In genomic region chr17:56126175-56126574, GRCm38 (mm10) we compare ENCODE assay signal across 15 mouse cellular contexts. TPM values are rescaled to one million over a fixed set of nuclear protein-coding genes. Genes with fewer than 3 reads are reported as not detected.
"Had no signal": no experiment of that assay in that cellular context is flagged by ENCODE, and none has a peak within 500 bp of the region (broad histone marks: within the 10 kb centered on the region; RNA-seq: fewer than 3 reads in every experiment).

No protein-coding gene starts in this region.

- ATAC-seq: midbrain, embryonic 16.5 days had no signal

- DNase-seq: lung, adult 18-20 months; lung, embryonic 14.5 days; lung, postnatal 10 days; lung, postnatal 4 days; midbrain, embryonic 14.5 days; retina, postnatal 1 day; right cerebral cortex, adult 18-20 months; right cerebral cortex, postnatal 25 days; right cerebral cortex, postnatal 4 days; spleen, adult 18-20 months; thymus, adult 18-20 months; thymus, postnatal 14 days; thymus, postnatal 36 days had no signal

RNA-seq across cellular contexts. Expression of gene Plin5, which starts 8.8 kb away (rescaled TPM):
- total RNA-seq: megakaryocyte-erythroid progenitor cell, adult 5-6 weeks had no signal

RNA-seq across cellular contexts. Expression of gene Plin4, which starts 16.6 kb away (rescaled TPM):
- total RNA-seq: megakaryocyte-erythroid progenitor cell, adult 5-6 weeks had no signal
